Mouse (Mus musculus): ENCODE data around the gene Scgb2b21.

Scgb2b21 gene

GRCm38 (mm10) chr7:33520358-33520757 is at the start of gene Scgb2b21:
TSS of gene Scgb2b21 (minus strand) at chr7:33520458.
- no peak for DNase-seq (ENCODE audit: low spot score)

DNA sequence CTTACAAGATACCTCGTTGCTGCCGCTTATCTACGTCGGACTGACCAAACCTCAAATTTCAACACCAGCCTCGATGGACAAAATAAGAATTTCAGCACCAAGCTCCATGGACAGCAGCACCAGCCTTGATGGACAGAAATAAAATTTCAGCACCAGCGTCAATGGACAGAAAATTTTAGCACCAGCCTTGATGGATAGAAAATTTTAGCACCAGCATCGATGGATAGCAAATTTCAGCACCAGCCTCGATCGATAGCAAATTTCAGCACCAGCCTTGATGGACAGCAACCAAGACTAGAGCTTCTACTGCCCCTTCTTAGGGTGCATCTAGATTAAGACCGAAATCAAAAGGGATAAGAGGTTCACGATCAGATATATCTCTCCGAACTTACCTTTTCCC is 23.2 kb upstream of the Scgb2b21 start:
- DNase-seq (ENCODE audit: low spot score), result peak; percentile 0
